Mouse (Mus musculus): Measurements from ENCODE around the gene Bmpr2.

Bmpr2 gene

DNA sequence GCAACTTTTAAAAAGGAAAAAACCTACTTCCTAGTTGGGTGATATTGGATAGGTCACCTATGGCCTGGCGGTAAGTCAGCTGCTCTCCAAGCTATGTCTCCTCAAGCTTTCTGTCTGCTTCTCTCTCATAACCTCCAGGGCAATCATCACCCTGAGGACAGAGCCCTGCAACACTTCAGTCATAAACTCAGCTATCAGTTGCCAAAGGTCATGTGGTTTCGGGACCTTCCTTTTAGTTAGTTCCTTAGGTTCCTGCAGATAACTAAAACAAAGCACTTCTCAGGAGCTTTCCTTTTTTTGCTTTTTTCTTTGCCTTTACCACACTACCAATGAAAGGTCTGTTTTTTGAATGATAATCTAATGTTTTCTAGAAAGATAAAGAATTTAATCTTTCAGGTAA, 136.5 kb downstream of the Bmpr2 start:
- no peak for DNase-seq (ENCODE audit: low read depth, low spot score)

DNA sequence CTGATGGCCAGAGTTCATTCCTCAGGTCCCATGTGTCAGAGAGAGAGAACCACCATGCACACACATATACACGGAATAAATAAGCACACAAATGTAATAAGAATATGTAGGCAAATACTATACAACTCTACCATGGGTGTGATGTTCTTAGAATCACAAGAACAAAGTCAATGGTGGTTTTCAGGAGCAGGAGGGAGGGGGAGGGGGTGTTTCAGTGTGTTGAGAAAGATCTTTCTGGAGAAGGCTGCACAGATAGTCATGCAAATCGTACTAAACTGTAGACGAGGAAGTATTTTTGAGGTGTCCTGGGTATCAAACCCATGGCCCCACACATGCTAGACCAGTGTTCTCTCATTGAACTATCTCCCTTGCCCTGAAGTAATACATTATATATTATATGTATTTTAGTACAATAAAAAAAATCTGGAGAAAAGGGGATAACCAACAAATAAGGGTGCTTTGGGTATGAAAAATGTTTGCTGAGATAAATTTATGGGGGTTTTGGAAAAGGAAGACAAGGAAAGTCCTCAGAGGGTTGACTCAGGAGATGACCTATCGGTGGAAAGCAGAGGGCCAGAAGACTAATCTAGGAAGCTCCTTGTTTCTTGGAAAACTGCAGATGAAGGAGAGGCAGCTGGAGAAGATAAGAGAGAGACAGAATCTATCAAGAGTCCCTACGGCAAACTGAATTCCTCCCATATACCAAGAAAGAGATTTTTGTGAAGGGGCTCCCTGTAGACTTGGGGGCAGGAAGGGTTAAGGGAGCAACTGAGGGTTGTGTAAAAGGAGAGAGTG, 138.1 kb downstream of the Bmpr2 start:
- no peak for DNase-seq (ENCODE audit: low read depth, low spot score)

DNA sequence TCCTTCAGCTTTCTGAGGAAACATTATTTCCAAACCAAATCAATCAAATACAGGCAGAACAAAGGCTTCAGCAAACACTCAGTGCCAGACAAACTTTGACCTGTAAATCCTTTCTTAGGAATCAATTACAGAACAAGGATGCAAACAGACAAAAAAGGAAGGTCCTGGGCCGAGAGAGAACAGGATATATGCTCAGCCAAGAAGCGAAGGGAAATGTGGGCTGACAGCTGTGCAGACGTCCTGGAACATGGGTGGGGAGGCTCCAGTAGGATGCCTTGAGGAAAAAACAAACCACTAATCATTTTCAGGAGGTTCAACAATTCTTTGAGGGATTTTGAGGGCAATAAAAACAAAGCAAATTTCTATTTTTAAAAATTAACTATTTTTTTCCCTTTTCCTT, 139.4 kb downstream of the Bmpr2 start:
- DNase-seq (ENCODE audit: low read depth, low spot score) = no peak

DNA sequence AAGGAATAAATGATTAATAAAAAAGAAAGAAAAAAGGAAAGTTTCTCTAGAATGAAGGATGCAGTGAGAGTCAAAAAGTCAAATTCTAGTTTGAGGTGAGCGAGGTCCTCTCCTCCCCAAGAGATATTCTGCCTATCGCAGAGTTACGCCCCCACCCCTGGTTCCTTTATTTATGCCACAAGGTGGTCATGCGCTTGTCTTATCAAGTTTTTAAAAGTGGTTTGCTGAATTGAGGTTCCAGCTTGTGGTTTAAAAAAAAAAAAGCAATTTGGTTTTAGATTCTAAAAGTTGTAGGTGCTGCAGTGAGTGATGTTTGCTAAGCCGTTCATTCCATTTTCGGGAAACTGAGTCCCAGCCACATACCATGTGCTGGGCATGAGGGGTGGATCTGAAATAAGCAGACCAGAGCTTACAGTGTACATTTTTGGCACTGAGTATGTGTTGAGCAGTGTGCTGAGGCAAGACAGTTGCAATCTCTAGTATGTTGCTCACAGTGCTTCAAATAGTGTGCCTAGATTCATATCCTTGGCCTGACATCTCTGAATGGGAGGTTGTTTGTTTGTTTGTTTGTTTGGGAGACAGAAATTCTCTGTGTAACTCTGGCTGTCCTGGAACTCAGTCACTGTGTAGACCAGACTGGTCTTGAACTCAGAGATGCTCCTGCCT, 141.6 kb downstream of the Bmpr2 start:
- DNase-seq (ENCODE audit: low read depth, low spot score) = no peak

DNA sequence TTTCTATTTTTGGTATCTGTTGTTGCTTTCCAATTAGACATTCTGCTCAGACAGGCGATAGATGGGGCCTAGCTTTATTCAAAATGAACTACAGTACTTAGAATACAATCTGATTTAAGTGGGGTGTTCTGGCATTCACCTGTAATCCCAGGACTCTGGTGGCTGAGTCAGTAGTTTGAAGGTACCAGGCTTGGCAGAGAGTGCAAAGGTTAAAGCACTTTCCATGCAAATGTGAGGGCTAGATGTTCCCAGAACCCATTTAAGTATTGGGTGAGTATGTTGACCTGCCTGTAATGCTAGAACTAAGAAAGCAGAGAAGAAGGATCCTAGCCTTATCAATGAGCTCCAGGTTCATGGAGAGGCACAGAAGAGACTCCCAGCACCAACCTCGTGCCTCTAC, 142.7 kb downstream of the Bmpr2 start:
- no peak for DNase-seq (ENCODE audit: low read depth, low spot score)

DNA sequence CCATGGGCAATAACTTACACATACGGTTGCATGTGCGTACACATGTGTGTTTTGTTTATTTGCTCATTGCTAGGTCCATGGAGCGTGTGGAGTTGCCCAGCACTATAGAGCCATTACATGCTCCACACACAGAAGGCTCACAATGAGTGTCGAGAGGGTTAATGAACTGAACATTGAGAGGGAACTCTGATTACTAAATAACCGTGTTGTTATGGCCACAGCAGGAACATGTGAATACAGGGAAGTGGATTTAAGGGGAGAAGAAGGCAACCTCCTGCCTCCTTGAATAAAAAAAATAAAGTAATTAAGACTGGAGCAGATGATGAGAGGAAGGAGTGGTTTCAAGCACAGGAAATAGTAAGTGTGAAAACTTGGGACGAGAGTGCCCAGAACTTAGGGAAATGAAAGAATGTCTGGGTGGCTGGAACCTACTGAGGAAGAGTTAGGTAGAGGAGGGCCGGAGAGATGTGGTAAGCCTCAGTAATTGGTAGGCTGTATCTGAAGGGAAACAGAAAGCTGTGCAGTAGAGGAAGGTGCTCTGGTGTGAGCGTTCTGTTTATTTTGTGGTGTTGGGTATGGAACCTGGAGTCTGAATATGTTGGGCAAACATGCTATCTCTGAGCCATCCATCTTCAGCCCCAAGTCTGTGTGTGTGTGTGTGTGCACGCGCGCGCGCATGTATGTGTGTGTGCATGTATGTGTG, 143.8 kb downstream of the Bmpr2 start:
- DNase-seq (ENCODE audit: low read depth, low spot score) = no peak

DNA sequence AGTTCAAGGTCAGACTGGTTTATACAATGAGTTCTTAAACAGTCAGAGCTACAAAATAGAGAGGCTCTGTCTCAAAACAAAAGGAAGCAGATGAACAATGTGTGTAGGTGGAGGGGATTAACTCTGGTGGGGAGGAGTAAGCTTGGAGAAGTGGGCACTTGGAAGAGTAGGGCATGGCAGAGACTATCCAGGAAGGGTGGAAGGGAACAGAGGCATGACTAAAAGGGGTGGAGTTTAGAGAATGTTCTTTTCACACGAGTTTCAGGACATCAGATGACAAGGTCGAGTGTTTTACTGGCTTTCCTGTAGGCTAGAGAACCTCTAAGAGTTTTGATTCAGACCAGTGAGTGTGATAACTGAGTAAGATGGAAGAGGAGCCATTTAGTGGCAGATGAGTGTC, 144.5 kb downstream of the Bmpr2 start:
- DNase-seq (ENCODE audit: low read depth, low spot score) = no peak

DNA sequence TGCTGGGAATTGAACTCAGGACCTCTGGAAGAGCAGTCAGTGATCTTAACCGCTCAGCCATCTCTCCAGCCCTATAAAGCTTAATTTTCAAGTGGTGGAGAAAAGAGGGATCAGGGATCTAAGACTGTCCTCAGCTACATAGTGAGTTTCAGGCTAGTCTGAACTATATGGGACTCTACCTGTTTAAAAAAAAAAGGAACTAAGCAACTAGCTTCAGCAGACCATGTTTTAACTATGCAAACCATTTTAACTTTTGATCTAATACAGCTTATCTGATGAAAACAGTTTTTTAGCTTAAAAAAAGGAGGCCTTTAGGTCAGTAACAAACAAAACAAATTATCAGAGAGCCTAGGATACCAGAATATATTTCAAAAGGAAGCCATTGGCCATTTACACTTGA, 147.7 kb downstream of the Bmpr2 start:
- DNase-seq (ENCODE audit: low read depth, low spot score) = no peak

DNA sequence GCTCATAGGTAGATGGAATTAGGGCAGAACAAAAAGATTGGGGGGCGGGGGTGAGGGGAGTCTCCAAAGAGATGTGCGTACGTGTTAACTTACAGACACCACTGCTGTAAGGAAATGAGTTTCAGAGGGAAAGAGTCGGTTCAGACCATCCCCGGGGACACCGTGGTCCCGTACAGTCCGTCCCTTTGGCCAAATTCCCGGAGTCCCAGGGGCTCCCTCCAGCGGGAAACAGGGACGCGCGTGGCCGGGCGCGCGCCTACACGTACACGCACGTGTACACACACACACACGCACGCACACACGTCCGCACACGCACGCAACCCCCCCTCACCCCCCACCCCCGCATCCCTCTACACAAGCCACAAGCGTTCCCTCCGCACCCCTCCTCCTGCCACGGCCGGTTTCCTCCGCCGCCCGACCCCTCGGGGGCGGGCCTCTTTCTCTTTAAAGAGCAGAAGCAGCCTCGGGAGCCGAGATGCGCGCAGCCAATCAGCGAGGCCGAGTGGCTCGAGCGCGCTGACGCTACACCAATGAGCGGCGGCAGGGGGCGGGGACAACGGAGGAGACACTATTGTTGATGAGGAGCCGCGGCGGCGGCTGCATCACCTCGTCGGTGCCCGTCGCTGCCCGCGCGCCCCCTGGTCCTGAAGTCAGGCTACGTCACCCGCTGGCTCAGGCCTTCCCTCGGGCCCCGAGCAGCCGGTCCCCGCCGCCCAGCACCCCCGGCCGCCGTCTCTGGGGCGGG, 149.4 kb downstream of the Bmpr2 start, which contains the start of gene Fam117b:
Gene Fam117b (plus strand): TSS at position 594 of the 745 bp plus-strand sequence.
- DNase-seq (ENCODE audit: low read depth, low spot score) = peak; percentile 99

DNA sequence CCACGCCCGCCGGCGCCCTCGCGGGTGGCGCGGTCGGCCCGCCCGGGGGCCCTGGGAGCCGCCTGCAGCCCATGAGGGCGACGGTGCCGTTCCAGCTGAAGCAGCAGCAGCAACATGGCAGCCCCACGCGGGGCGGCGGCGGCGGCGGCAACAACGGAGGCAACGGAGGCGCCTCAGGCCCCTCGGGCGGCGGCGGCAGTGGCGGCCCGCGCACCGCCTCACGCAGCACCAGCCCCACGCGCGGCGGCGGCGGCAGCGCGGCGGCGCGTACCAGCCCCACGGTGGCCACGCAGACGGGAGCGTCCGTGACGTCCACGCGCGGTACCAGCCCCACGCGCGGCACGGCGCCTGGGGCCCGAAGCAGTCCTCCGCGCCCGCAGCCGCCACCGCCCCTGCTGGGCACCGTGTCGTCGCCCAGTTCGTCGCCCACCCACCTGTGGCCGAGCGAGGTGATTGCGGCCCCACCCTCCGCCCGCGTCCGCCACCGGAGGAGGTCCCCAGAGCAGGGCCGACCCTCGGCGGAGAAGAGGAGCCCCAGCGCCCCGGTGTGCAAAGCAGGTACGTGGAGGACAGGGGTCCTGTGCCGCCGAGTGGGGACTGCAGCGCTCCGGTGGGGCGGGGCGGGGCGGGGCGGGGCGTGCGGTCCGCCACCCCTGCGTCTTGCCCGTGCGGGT, 150.1 kb downstream of the Bmpr2 start:
- peak; percentile 75 for DNase-seq (ENCODE audit: low read depth, low spot score)

DNA sequence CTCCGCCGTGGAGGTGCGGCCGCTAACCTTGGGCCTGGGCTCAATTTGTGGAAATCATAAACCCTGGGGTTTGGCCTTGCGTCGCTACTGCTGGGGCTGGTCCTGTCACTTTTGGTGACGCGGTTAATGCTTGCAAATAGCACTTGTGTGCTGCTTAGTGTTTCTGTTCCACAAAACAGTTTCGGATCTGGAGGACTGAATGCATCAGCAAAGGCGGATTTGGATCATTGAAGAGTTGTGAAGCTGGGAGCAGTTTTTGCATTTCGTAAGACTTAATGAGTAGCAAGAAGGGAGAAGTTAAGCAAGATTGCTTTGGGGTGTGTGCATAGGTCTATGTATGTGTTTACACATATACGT, 150.6 kb downstream of the Bmpr2 start:
- DNase-seq (ENCODE audit: low read depth, low spot score) = no peak

DNA sequence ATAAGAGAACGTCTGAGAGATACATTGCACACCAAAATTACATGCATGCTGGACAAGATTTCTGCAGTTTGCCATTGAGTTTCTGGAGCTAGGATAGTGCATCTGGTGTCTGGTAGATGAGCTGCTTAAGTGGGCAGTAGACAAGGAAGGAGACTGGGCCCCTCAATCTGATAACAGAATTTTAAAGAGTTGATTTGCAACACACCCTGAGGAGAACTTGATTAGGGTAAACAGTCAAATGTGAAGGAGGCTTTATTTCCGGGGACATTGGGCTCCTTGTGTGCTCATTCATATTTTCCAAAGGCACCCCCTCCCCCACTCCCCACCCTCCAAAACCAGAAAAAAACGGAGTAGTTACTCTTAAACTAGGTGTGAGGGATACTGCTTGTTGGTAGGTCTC, 151.6 kb downstream of the Bmpr2 start:
- peak; percentile 51 for DNase-seq (ENCODE audit: low read depth, low spot score)

DNA sequence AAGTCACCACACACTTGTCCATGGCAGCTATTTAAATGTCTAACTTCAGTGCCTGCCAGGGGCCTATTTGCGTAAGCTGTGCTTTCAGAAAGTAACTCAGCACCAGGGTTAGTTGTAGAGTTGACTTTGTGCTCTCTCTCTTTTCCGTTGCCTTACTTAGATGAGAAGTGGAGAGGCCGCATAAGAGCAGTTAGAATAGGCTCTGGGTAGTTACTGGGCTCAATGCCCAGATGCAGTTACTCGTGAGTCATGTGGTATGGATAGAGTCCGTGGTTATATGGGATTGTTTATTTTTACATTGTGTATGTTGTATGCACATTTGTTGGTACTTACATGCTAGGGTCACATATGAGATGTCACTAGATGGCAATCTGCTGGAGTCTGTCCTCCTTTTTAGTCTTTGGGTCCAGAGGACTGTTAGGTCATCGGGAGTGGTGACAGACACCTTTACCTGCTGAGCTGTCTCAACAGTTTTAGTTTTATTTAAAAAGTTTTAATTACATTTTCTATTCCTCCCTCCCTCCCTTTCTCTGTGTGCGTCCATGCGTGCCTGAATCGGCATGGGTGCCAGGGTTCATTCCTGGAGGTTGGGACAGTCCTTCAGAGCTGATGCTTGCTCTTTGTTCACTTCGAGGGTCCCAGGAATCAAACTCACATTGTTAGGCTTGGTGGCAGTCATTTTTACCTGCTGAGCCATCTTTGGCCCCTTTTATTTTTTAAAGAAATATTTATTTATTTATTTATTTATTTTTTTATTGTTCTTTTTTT, 152.8 kb downstream of the Bmpr2 start:
- DNase-seq (ENCODE audit: low read depth, low spot score) = no peak

DNA sequence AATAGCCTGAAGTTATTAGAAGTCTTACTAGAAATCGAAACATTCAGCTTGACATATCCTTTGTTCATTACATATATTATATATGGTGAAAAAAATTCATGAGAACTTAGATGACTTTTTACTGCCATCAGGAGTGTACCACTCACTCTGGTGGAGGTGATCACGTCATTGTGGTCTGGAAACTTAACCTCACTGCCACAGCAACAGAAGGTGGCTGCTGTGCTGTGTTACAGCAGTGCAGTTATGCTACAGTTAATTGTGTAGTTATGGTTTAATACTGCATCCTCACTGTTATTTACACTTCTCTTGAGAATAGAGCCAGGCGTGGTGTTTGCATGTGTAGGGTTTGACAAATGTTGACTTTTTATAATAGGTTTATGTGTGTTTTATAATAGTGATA, 154.2 kb downstream of the Bmpr2 start:
- peak; percentile 82 for DNase-seq (ENCODE audit: low read depth, low spot score)

DNA sequence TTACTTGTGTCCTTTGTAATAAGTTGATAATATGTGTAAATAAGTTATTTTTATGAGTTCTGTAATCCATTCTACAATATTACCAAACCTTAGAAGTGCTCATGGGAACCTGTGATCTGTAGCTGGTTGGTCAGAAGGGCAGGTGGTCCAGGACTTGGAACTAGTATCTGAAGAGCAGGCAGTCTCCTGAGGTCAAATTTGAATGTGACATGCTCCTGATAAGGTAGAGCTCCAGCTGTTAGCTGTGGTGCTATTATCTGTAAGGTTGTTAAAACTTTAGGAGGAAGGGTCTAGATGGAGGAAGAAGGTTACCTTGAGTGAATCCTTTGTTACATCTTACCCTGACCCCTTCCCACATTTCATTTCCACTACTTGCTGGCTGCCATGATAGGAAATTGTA, 154.9 kb downstream of the Bmpr2 start:
- DNase-seq (ENCODE audit: low read depth, low spot score) = no peak

DNA sequence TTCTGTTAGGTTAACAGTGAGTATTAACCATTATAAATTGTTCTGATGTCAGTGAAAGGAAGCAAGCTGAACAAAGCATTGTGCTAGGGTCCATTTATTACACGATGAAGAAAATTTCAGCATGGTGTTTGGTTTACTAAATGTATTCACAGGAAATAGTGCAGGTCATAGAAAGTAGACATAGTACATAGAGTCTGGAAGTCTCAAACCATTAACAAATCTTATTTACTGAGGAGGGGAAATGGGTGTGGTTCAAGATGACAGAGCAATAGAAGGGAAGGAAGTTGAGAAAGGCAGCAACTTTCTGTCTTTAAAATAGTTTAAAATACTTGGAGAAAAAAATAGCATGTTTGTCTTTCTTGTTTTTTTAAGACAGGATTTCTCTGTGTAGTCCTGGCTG, 160.0 kb downstream of the Bmpr2 start:
- DNase-seq (ENCODE audit: low read depth, low spot score) = peak; percentile 44

DNA sequence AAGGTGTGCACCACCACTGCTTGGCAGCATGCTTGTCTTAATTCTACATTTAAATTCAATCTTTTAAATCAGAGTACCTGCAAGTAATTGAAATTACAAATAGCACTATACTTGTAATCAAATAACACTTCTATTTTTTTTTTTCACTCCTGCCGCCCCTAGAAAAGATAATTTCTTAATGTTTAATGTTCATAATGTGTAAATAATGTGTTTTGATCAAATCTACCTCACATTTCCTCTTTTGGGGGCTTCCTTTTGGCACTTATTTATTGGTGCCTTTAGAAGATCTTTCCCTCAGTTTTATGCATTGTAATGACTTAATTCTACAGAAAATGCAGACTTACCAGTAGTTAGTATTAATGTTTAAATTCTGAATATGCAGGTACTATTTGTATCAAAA, 160.5 kb downstream of the Bmpr2 start:
- DNase-seq (ENCODE audit: low read depth, low spot score) = no peak

DNA sequence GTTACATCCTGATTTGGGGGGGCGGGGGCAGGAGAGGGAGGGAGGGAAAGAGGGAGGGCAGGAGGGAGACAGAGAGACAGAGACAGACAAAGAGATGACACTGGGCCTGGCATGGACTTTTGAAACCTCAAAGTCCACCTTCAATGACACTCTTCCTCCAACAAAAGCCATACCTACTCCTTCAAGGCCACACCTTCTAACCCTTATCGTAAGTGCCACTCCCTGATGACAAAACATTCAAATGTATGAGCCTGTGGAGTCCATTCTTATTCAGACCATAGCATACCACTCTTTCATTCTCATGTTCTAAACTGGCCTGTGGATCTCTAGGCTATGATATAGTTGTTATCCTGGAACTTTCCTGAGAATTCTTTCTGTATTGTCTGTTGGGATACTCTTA, 161.2 kb downstream of the Bmpr2 start:
- no peak for DNase-seq (ENCODE audit: low read depth, low spot score)

DNA sequence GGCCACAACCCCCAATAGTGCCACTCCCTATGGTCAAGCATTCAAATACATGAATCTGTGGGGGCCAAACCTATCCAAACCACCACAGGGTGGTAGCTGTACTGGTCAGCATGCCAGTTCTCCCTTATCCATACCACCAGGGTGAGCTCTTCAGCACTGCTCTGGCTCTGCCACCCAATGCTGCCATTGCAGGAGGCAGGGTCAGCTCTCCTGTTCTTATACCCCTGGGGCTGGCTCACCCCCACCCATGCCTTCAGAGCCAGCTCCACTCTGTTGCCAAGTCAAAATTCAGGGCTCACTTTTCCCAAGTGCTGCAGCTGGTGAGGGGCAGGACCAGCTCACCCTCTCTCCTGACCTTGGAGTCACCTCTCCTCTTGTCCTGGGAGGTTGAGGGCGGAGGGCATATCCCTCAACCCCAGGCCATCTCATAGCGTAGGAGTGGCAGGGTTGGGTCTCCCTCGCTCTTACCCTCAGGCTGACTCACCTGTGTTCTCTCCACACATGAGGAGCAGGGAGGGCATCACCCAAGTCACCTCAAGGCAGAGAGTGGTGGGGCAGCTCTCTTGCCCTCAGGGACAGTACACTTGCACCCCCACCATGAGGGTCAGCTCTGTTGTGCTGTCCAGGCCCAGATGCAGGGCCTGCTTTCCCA, 162.9 kb downstream of the Bmpr2 start:
- no peak for DNase-seq (ENCODE audit: low read depth, low spot score)

DNA sequence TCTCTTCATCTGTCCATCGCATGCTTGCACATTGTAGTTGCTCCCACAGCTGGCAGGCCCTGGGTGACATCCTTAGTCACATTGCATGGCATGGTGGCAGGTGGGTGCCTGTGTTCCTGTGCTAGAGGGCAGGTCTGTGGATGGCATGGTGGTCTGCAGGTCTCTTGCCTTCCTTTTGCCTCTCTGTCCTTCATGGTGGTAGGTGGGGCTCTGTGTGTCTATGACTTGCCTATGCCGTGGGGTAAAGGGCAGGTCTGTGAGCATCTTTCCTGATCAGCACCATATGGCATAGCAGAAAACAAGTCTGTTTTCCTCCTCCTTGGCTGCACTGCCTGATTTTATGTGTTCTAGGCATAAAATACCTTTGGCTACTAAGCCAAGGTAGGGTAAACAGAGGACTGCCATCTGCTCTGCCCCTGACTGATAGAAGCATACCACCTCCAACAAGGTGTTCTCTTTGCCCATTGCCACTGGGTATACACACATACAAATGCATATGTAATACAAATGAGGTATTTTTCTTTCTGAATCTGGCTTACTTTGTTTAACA, 164.0 kb downstream of the Bmpr2 start:
- DNase-seq (ENCODE audit: low read depth, low spot score) = no peak

Data from CD4-positive, CD25-positive, alpha-beta regulatory T cell, adult 2 months (primary cell).